Mouse (Mus musculus) hindbrain, embryonic 11.5 days (tissue): Measurements from ENCODE around the gene Fastk. TPM values are rescaled to one million over a fixed set of nuclear protein-coding genes. Genes with fewer than 3 reads are reported as not detected.

Source experiments
- ATAC-seq: fragments of 200-750 bp; cut with Nextera tagmentation; 2 replicates; pipeline ENCODE4 v1.8.0; 2017; ENCODE audit warnings: mild to moderate bottlenecking, moderate TSS enrichment, moderate library complexity; ENCODE audit not compliant: low FRiP score
- DNase-seq: peaks from one replicate; pipeline ENCODE4 v3.0.0-alpha.2; 2015; ENCODE audit warnings: low spot score
- H3K27ac ChIP-seq: fragments of 300-500 bp; sonication (generic); 2 replicates; pipeline ENCODE4 v1.5.1; 2014; ENCODE audit warnings: mild to moderate bottlenecking, low read depth, low read length
- H3K27me3 ChIP-seq: fragments of 300-500 bp; sonication (generic); 2 replicates; pipeline ENCODE4 v1.6.1; 2014; ENCODE audit warnings: mild to moderate bottlenecking, low read length, moderate library complexity, mixed read lengths; ENCODE audit not compliant: control insufficient read depth, insufficient read depth
- H3K36me3 ChIP-seq: fragments of 300-500 bp; sonication (generic); 2 replicates; pipeline ENCODE4 v1.6.1; 2014; ENCODE audit warnings: mild to moderate bottlenecking, low read length, moderate library complexity, mixed read lengths; ENCODE audit not compliant: control insufficient read depth, insufficient read depth
- H3K4me1 ChIP-seq: fragments of 300-500 bp; sonication (generic); replicated peaks from 2 replicates; pipeline ENCODE4 v1.6.1; 2014; ENCODE audit warnings: low read length, mixed read lengths; ENCODE audit not compliant: control insufficient read depth, insufficient read depth
- H3K4me2 ChIP-seq: fragments of 300-500 bp; sonication (generic); replicated peaks from 2 replicates; pipeline ENCODE4 v1.6.1; 2014; ENCODE audit warnings: mild to moderate bottlenecking, low read depth, low read length
- H3K4me3 ChIP-seq: fragments of 300-500 bp; sonication (generic); 2 replicates; pipeline ENCODE4 v1.5.1; 2014; ENCODE audit warnings: low read depth, low read length
- H3K9ac ChIP-seq: fragments of 300-500 bp; sonication (generic); 2 replicates; pipeline ENCODE4 v1.6.1; 2014; ENCODE audit warnings: low read depth, low read length
- H3K9me3 ChIP-seq: fragments of 300-500 bp; sonication (generic); 2 replicates; pipeline ENCODE4 v1.6.1; 2016; ENCODE audit warnings: low read length; ENCODE audit not compliant: control insufficient read depth
- WGBS: fragments of 180-500 bp; shearing (Covaris S2); extraction: QIAGEN DNeasy Blood & Tissue Kit; methylation state at CpG from one replicate; pipeline ENCODE4 v1.1.7; 2014; 5-methylcytosine and 5-hydroxymethylcytosine counted together
- polyA plus RNA-seq: library from polyadenylated mRNA; unstranded; fragments of >200 nt; fragmentation: Nextera tagmentation; extraction: Ambion mirVana; gene quantifications from 2 replicates; pipeline ENCODE4 v1.2.1, GENCODE M21; 2014

Fastk gene
- polyA plus RNA-seq, 1 experiment from 2014 or later = 86.7 TPM

DNA sequence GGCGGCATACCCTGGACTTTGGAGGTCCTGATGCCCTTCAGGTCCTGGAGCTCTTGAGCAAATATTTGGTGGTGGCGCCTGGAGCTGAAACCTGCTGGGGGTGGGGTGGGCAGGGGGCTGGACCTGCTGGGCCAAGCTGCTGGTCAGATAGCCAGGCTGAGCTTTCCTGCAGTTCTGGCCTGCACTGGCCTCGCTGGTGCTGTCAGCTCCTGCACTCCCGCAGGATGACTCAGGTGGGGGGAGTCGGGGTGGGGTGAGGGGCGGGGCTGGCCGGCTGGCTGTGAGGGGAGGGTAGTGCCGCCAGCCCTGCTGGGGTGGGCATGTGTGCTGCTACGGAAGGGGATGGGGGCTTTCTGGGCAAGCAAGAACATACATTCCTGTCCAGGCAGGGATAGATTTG lies 16.5 kb downstream of the Fastk start:
- WGBS = 12% methylated on average over 9 of the region's 9 CpGs
- 0 out of 2 replicates have a peak, but pooled peaks cover 4% of the 10 kb centered on the region for H3K27me3 ChIP-seq
- no peaks in the 10 kb centered on the region for H3K9me3 ChIP-seq
- peaks cover 7% of the 10 kb centered on the region for H3K36me3 ChIP-seq
- H3K27ac ChIP-seq = no peak overlapping the region
- ATAC-seq (no peak), DNase-seq (no peak)
- H3K4me2 ChIP-seq = peak overlapping the region; percentile 8; the same call in 1 of the 2 replicates
- peaks cover 17% of the 10 kb centered on the region for H3K4me1 ChIP-seq
- no peak overlapping the region for H3K9ac ChIP-seq
- H3K4me3 ChIP-seq = no peak overlapping the region

DNA sequence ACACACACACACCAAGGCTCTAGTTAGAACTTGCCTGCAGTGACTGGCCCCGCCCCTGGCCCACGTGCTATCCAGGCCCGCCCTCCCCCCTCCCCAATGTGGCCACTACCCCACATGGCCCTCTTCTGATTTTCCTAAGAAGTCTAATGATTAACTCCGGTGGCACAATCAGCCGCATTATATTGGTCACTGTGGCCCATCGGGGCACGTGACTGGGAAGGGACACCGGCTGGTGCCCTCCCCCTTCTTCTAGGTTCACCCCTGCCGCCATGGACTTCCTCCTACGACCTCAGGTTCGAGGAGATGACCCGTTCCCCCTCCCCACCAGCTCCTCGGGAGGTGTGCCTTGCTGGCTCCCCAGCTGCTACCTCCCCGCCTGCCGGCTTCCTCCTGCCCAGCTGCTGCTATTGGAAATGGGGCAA lies 17.1 kb downstream of the Fastk start:
- ATAC-seq (no peak), DNase-seq (peak; percentile 46)
- Histone ChIP-seq H3K36me3 (peaks cover 7% of the 10 kb centered on the region), H3K4me3 (0 out of 2 replicates have a peak overlapping the region, but pooled peaks have one; percentile 8), H3K9ac (no peak overlapping the region), H3K4me1 (peaks cover 17% of the 10 kb centered on the region), H3K9me3 (no peaks in the 10 kb centered on the region), H3K27me3 (0 out of 2 replicates have a peak, but pooled peaks cover 4% of the 10 kb centered on the region), H3K27ac (no peak overlapping the region; the same call in 1 of the 2 replicates), H3K4me2 (peak overlapping the region; percentile 8; the same call in 1 of the 2 replicates)
- 4% methylated on average over 15 of the region's 15 CpGs for WGBS

GRCm38 (mm10) chr5:24427285-24427633 lies 17.8 kb downstream of the Fastk start:
- WGBS = 11% methylated on average over 12 of the region's 12 CpGs
- 0 out of 2 replicates have a peak, but pooled peaks cover 4% of the 10 kb centered on the region for H3K27me3 ChIP-seq
- peaks cover 17% of the 10 kb centered on the region for H3K4me1 ChIP-seq
- H3K9me3 ChIP-seq = no peaks in the 10 kb centered on the region
- H3K4me3 ChIP-seq = no peak overlapping the region
- ATAC-seq (no peak), DNase-seq (no peak)
- no peak overlapping the region for H3K9ac ChIP-seq
- peaks cover 7% of the 10 kb centered on the region; the same call in 1 of the 2 replicates for H3K36me3 ChIP-seq
- no peak overlapping the region for H3K4me2 ChIP-seq
- H3K27ac ChIP-seq = no peak overlapping the region

DNA sequence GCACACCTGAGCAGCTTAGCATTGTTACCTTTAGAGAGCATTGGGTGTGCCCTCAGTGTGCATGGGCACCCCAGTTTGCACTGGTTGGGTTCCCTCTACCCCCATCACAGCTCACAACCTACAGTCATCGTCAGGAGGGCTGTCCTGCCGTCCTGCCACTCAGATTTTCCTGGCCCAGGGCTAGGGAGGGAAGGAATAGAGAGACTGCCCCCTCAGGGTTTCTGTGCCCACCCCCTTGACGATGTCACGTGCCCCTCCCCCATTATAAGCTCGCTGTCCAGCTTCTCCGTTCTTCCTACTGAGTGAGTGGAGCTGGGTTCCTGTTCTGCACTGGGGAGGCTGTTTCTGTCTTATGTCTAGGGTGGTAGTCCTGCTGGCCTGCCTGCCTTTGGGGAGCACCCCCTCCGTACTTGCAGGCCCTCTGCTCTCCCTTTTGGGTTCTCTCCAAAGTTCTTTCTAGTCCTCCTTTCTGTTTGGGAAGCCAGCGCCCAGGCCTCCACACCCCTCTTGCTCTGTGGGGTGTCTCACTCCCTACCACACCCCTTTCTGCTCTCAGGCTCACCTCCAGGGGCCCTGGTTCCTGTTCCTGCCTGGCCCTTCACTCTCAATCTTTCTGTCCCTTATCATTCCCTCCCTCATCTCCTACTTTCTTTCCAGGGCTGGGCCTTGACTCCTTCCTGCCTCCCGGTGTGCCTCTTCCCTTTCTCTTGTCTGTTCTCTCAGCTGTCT lies 18.4 kb downstream of the Fastk start:
- 8% methylated on average over 9 of the region's 9 CpGs for WGBS
- DNase-seq (no peak), ATAC-seq (no peak)
- Histone ChIP-seq H3K4me2 (peak overlapping the region; percentile 89; the same call in 1 of the 2 replicates), H3K4me1 (peaks cover 17% of the 10 kb centered on the region), H3K4me3 (no peak overlapping the region; the same call in 1 of the 2 replicates), H3K9ac (no peak overlapping the region), H3K27me3 (0 out of 2 replicates have a peak, but pooled peaks cover 4% of the 10 kb centered on the region), H3K9me3 (no peaks in the 10 kb centered on the region), H3K36me3 (peaks cover 7% of the 10 kb centered on the region; the same call in 1 of the 2 replicates), H3K27ac (no peak overlapping the region)

- no peak for ATAC-seq
- H3K9ac ChIP-seq = peak overlapping the region; percentile 66; the same call in 1 of the 2 replicates
- 0 out of 2 replicates have a peak, but pooled peaks cover 4% of the 10 kb centered on the region for H3K27me3 ChIP-seq
- no peaks in the 10 kb centered on the region for H3K9me3 ChIP-seq
- peaks cover 6% of the 10 kb centered on the region; the same call in 1 of the 2 replicates for H3K36me3 ChIP-seq
- H3K4me2 ChIP-seq = peak overlapping the region; percentile 89
- DNase-seq = no peak
- H3K4me3 ChIP-seq = peak overlapping the region; percentile 53
- peaks cover 17% of the 10 kb centered on the region for H3K4me1 ChIP-seq
- H3K27ac ChIP-seq = 0 out of 2 replicates have a peak overlapping the region, but pooled peaks have one; percentile 4
- 2% methylated on average over 10 of the region's 10 CpGs for WGBS
Measured at GRCm38 (mm10) chr5:24426037-24426432, 19.1 kb downstream of the Fastk start.

- Histone ChIP-seq H3K9me3 (no peaks in the 10 kb centered on the region), H3K4me1 (peaks cover 17% of the 10 kb centered on the region), H3K36me3 (peaks cover 3% of the 10 kb centered on the region; the same call in 1 of the 2 replicates), H3K27me3 (0 out of 2 replicates have a peak, but pooled peaks cover 4% of the 10 kb centered on the region), H3K4me3 (peak overlapping the region; percentile 53), H3K27ac (peak overlapping the region; percentile 4; the same call in 1 of the 2 replicates), H3K4me2 (peak overlapping the region; percentile 89), H3K9ac (peak overlapping the region; percentile 66)
- no peak for ATAC-seq
- WGBS = 0% methylated on average over 25 of the region's 30 CpGs
- peak; percentile 68 for DNase-seq
Measured at GRCm38 (mm10) chr5:24425421-24426036, 19.6 kb downstream of the Fastk start.

GRCm38 (mm10) chr5:24424861-24425411 lies 20.2 kb downstream of the Fastk start:
- 1% methylated on average over 49 of the region's 60 CpGs for WGBS
- H3K9ac ChIP-seq = peak overlapping the region; percentile 66
- peak; percentile 94 for DNase-seq
- H3K4me3 ChIP-seq = peak overlapping the region; percentile 53
- no peak for ATAC-seq
- peak overlapping the region; percentile 89 for H3K4me2 ChIP-seq
- H3K27ac ChIP-seq = peak overlapping the region; percentile 4
- no peaks in the 10 kb centered on the region for H3K9me3 ChIP-seq
- H3K4me1 ChIP-seq = peaks cover 17% of the 10 kb centered on the region
- 0 out of 2 replicates have a peak, but pooled peaks cover 4% of the 10 kb centered on the region for H3K27me3 ChIP-seq
- H3K36me3 ChIP-seq = peaks cover 1% of the 10 kb centered on the region; the same call in 1 of the 2 replicates

- Histone ChIP-seq H3K9me3 (no peaks in the 10 kb centered on the region), H3K36me3 (0 out of 2 replicates have a peak, but pooled peaks cover 2% of the 10 kb centered on the region), H3K27ac (peak overlapping the region; percentile 88), H3K4me3 (peak overlapping the region; percentile 53), H3K4me1 (peaks cover 17% of the 10 kb centered on the region), H3K27me3 (0 out of 2 replicates have a peak, but pooled peaks cover 4% of the 10 kb centered on the region), H3K4me2 (peak overlapping the region; percentile 89), H3K9ac (peak overlapping the region; percentile 69)
- peak; percentile 17 for ATAC-seq
- peak; percentile 39 for DNase-seq
- 15% methylated on average over 21 of the region's 21 CpGs for WGBS
Measured at GRCm38 (mm10) chr5:24424004-24424781, 20.9 kb downstream of the Fastk start.
